In the genomic region with DNA sequence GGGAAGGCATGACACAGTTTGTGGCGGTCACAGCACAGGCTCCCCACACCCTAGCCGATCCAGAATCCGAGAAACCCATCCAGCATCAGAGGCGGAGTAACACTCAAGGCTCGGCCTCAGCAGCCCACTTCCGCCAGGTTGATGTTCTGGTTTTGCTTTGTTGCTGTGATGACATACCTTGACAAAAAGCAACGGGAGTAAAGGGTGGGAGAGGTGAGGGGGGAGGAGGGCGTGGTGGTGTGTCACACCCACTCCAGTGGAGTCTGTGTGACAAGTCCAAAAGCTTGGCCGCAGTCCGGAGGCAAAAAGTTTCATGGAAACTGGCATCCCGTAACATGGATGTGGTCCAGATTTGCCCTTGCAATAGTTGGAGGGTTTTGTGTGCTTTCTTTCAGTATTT, we compare ENCODE assay signal across 28 mouse cellular contexts. TPM values are rescaled to one million over a fixed set of nuclear protein-coding genes. Genes with fewer than 3 reads are reported as not detected.
DNase-seq lines count a peak whose midpoint lies in the region; ATAC-seq and TF ChIP-seq lines count a peak whose summit lies in the region.
"Had no signal": no experiment of that assay in that cellular context is flagged by ENCODE, and none has a peak within 500 bp of the region (broad histone marks: within the 10 kb centered on the region; RNA-seq: fewer than 3 reads in every experiment).

No protein-coding gene starts in this region.

- peak overlapping the region; percentile 63 for H3K4me3 ChIP-seq in E14TG2a.4 (replicated peaks; ENCODE audit: low read length)
- H3K4me3 ChIP-seq in hindbrain, embryonic 16.5 days (ENCODE audit: low read length), result no peak overlapping the region
- H3K4me3 ChIP-seq: embryonic facial prominence, embryonic 10.5 days; embryonic facial prominence, embryonic 13.5 days; erythroblast, embryonic 14.5 days; forebrain, embryonic 12.5 days; forebrain, embryonic 15.5 days; gastrocnemius, adult 2 months; heart, adult 2 months; heart, embryonic 10.5 days; heart, embryonic 13.5 days had no signal

- no peak for ATAC-seq in hindbrain, embryonic 16.5 days
- ATAC-seq: activated CD4-positive, CD25-positive, alpha-beta regulatory T cell, adult 4 months; CD4-positive, CD25-positive, alpha-beta regulatory T cell, adult 4 months; forebrain, embryonic 15.5 days had no signal

- no peaks in the 10 kb centered on the region for H3K36me3 ChIP-seq in E14TG2a.4 (ENCODE audit: insufficient read depth, low read length)
- no peaks in the 10 kb centered on the region for H3K36me3 ChIP-seq in hindbrain, embryonic 16.5 days (ENCODE audit: control insufficient read depth, insufficient read depth, low read length)
- H3K36me3 ChIP-seq: embryonic facial prominence, embryonic 10.5 days; embryonic facial prominence, embryonic 13.5 days; forebrain, embryonic 12.5 days; forebrain, embryonic 15.5 days; heart, embryonic 10.5 days; heart, embryonic 13.5 days had no signal

- H3K4me1 ChIP-seq in E14TG2a.4 (replicated peaks; ENCODE audit: low read depth, low read length), result peaks cover 91% of the 10 kb centered on the region
- H3K4me1 ChIP-seq in hindbrain, embryonic 16.5 days (ENCODE audit: control insufficient read depth, insufficient read depth, low read depth, low read length), result no peaks in the 10 kb centered on the region
- H3K4me1 ChIP-seq: embryonic facial prominence, embryonic 10.5 days; forebrain, embryonic 12.5 days; forebrain, embryonic 15.5 days; heart, embryonic 13.5 days had no signal

- H3K27ac ChIP-seq in hindbrain, embryonic 16.5 days (ENCODE audit: low read depth, low read length), result no peak overlapping the region
- H3K27ac ChIP-seq: embryonic facial prominence, embryonic 10.5 days; embryonic facial prominence, embryonic 13.5 days; forebrain, embryonic 12.5 days; forebrain, embryonic 15.5 days; gastrocnemius, adult 2 months; heart, adult 2 months; heart, embryonic 10.5 days; heart, embryonic 13.5 days; hindbrain, embryonic 14.5 days had no signal

- no peak overlapping the region for H3K9ac ChIP-seq in hindbrain, embryonic 16.5 days (ENCODE audit: low read depth, low read length)
- H3K9ac ChIP-seq: embryonic facial prominence, embryonic 13.5 days; forebrain, embryonic 12.5 days; forebrain, embryonic 15.5 days; heart, embryonic 13.5 days; hindbrain, embryonic 14.5 days had no signal

- TF ChIP-seq CTCF in E14TG2a.4 (conservative IDR thresholded peaks at IDR 0.05; ENCODE audit: low read length), result no peak

- WGBS in hindbrain, embryonic 16.5 days, result 87% methylated on average over 11 of the region's 11 CpGs

- H3K9me3 ChIP-seq in E14TG2a.4 (ENCODE audit: low read length), result no peaks in the 10 kb centered on the region
- H3K9me3 ChIP-seq in hindbrain, embryonic 16.5 days (ENCODE audit: control insufficient read depth, low read length), result no peaks in the 10 kb centered on the region
- H3K9me3 ChIP-seq: embryonic facial prominence, embryonic 10.5 days; embryonic facial prominence, embryonic 13.5 days; forebrain, embryonic 12.5 days; forebrain, embryonic 15.5 days; heart, embryonic 10.5 days; heart, embryonic 13.5 days had no signal

- H3K27me3 ChIP-seq in E14TG2a.4 (ENCODE audit: insufficient read depth, low read length), result peaks cover 10% of the 10 kb centered on the region
- H3K27me3 ChIP-seq in hindbrain, embryonic 16.5 days (replicated peaks; ENCODE audit: control insufficient read depth, insufficient read depth, low read length), result no peaks in the 10 kb centered on the region
- H3K27me3 ChIP-seq: embryonic facial prominence, embryonic 13.5 days; forebrain, embryonic 12.5 days; forebrain, embryonic 15.5 days; heart, embryonic 13.5 days had no signal

- H3K4me2 ChIP-seq in hindbrain, embryonic 16.5 days (ENCODE audit: low read length), result no peak overlapping the region
- H3K4me2 ChIP-seq: embryonic facial prominence, embryonic 13.5 days; forebrain, embryonic 12.5 days; forebrain, embryonic 15.5 days; heart, embryonic 13.5 days; hindbrain, embryonic 14.5 days had no signal

- peak; percentile 99 for DNase-seq in ES-CJ7 (ENCODE audit: low read depth, low spot score)
- peak; percentile 79 for DNase-seq in WW6 (ENCODE audit: low read depth, low spot score)
- DNase-seq in gastrocnemius, adult 8-10 months (ENCODE audit: low spot score in 2 of 2), result no peak
- DNase-seq in left cerebral cortex, adult 9 months (ENCODE audit: low spot score in 2 of 2), result no peak
- DNase-seq: adrenal gland, adult 8-10 months; adrenal gland, postnatal 25 days; cerebellum, adult 11-12 months; cerebellum, adult 8-10 months; cerebellum, postnatal 36 days; gastrocnemius, adult 2 months; gastrocnemius, postnatal 25 days; heart, adult 2 months; heart, postnatal 14 days; heart, postnatal 4 days; kidney, adult 11 months; kidney, adult 8-10 months had no signal

RNA-seq across cellular contexts. Expression of a gene that starts 22.7 kb away (rescaled TPM):
- 162 and 180 TPM in 2 replicates for polyA plus RNA-seq in hindbrain, embryonic 16.5 days (2015; fragmentation: Nextera tagmentation; extraction: Ambion mirVana)
- 100 to 1,000 TPM in 3 of 4 experiments, 10 to 100 TPM in 1; 92.2 to 133 (median 119) TPM for total RNA-seq in gastrocnemius, adult 8-10 months (2022)

RNA-seq across cellular contexts. Expression of a gene that starts 41.3 kb away (rescaled TPM):
- polyA plus RNA-seq in hindbrain, embryonic 16.5 days (2015; fragmentation: Nextera tagmentation; extraction: Ambion mirVana), result 91.0 and 97.8 TPM in 2 replicates
- 10 to 100 TPM; 27.9 to 42.9 (median 37.3) TPM for total RNA-seq in gastrocnemius, adult 8-10 months (2022)

RNA-seq across cellular contexts. Expression of a gene that starts 45.6 kb away (rescaled TPM):
- 12.4 and 13.3 TPM in 2 replicates for polyA plus RNA-seq in hindbrain, embryonic 16.5 days (2015; fragmentation: Nextera tagmentation; extraction: Ambion mirVana)
- total RNA-seq in gastrocnemius, adult 8-10 months (2022), result 10 to 100 TPM in 3 of 4 experiments, 1 to 10 TPM in 1; 9.7 to 15.5 (median 13.1) TPM

Comparison
In these comparisons a context has a peak if more than half of its experiments do, and no peak if none do; other contexts are left out.
1. DNase-seq: peak in ES-CJ7 (single experiment) and WW6 (single experiment); none in gastrocnemius, adult 8-10 months (0 of 2) and left cerebral cortex, adult 9 months (0 of 2).